Mouse (Mus musculus) thymus, adult 2 months (tissue): ENCODE measurements around the gene En1.

Experiments used
- CTCF ChIP-seq: fragments of 200-500 bp; IDR thresholded peaks from 2 replicates; pipeline ENCODE4 v1.5.1; 2012; ENCODE audit warnings: mild to moderate bottlenecking, control low read depth, low read length, moderate library complexity, borderline replicate concordance; ENCODE audit not compliant: control insufficient read depth, poor library complexity, insufficient read depth; ENCODE audit errors: extremely low read depth
- POLR2A ChIP-seq: fragments of 200-500 bp; IDR thresholded peaks from 2 replicates; pipeline ENCODE4 v1.6.1; 2012; ENCODE audit warnings: mild to moderate bottlenecking, low read length, control low read depth, moderate library complexity; ENCODE audit not compliant: control insufficient read depth, poor library complexity, insufficient read depth; ENCODE audit errors: extremely low read depth

DNA sequence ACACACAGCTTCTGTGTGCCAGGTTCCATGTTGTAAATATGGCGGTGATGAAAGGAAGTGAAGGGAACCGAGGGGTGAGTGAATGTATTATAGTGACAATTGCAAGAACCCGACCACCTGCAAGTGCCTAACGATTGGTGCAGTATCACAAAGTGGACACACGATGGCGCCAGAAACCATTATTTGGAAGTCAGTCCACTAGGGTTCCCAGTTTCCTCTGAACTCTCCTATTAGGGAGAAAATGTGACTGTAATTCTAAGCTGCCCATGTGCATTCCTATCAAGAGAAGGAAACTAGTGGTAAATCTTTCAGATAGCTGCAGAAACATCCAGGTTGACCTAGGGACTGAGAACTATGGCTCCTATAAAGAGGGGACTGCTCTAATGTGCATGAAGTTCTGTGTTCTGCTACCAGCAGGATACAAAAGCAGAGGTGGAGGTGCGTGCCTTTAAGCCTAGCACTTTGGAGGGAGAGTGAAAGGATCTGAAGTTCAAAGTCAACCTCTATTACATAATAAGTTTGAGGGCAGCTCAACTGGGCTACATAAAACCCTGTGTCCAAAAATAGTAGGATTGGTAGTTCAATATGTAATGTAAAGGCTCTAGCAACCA, 15.6 kb upstream of the En1 start:
- TF ChIP-seq POLR2A (no peak), CTCF (no peak)
